Comparison of ENCODE assay signal across 15 mouse cellular contexts in the genomic region with DNA sequence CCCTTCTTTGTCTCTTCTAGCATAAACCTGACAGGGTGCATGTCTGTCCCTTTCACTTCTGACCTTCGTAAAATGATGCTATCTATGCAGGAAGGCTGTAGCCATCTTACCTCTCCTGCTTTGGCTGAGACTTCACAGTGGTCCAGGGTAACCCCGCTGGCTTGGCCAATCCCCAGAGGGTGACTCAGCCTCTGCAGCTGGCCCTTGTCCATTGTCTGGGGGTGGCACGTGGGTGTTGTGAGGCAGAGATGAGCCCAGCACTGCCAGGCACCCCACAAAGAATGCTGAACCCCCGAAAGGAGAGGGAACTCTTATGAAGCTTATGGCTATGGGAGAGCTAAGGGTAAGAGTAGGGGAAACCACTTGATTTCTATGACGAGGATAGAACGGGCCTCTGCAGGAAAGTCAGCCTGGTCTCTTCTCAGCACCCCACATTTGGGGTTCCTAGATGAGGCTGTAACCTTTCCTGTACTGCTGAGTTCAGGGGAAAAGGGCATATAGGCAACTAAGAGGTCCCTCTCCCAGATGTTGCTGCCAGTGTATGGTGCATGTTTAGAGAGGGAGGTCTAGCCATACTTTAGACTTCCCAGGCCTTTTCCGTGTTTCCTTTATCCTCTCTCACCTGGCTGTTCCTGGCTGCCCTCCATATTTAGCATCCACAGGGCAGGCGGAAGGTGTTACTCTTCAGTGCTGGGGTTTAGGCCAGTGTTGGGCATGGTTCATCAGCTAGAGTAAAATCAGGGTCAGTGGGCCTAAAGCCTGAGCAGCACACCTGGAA. TPM values are rescaled to one million over a fixed set of nuclear protein-coding genes. Genes with fewer than 3 reads are reported as not detected.
DNase-seq lines count a peak whose midpoint lies in the region; ATAC-seq and TF ChIP-seq lines count a peak whose summit lies in the region.
"Had no signal": no experiment of that assay in that cellular context is flagged by ENCODE, and none has a peak within 500 bp of the region (broad histone marks: within the 10 kb centered on the region; RNA-seq: fewer than 3 reads in every experiment).

No protein-coding gene starts in this region.

- DNase-seq in frontal cortex, postnatal 25 days (ENCODE audit: low spot score in 2 of 2): no peak
- DNase-seq in liver, postnatal 0 days: peak; percentile 13
- DNase-seq in liver, embryonic 11.5 days (ENCODE audit: low spot score): no peak
- peak; percentile 60 for DNase-seq in cerebellum, adult 8-10 months
- DNase-seq in lung, postnatal 36 days: peak; percentile 37
- no peak for DNase-seq in forebrain, embryonic 11.5 days (ENCODE audit: low spot score)
- DNase-seq: kidney, postnatal 4 days; liver, embryonic 13.5 days; thymus, adult 18-20 months had no signal

- WGBS in liver, postnatal 0 days (ENCODE audit: insufficient replicate concordance): 75% methylated on average over 8 of the region's 8 CpGs
- WGBS in liver, embryonic 11.5 days: 75% methylated on average over 8 of the region's 8 CpGs
- WGBS in kidney, embryonic 15.5 days: 89% methylated on average over 8 of the region's 8 CpGs
- 84% methylated on average over 8 of the region's 8 CpGs for WGBS in forebrain, embryonic 11.5 days

- TF ChIP-seq EP300 in liver, postnatal 0 days (IDR thresholded peaks at IDR 0.05; ENCODE audit: low read depth): no peak

- no peaks in the 10 kb centered on the region for H3K36me3 ChIP-seq in liver, postnatal 0 days (replicated peaks; ENCODE audit: insufficient read depth, low read length)
- H3K36me3 ChIP-seq in liver, embryonic 11.5 days (ENCODE audit: control insufficient read depth, insufficient read depth, low read length): no peaks in the 10 kb centered on the region
- H3K36me3 ChIP-seq in kidney, embryonic 15.5 days: peaks cover 4% of the 10 kb centered on the region; the same call in 1 of the 2 replicates
- H3K36me3 ChIP-seq in forebrain, embryonic 11.5 days (ENCODE audit: control insufficient read depth, insufficient read depth, low read length): no peaks in the 10 kb centered on the region
- H3K36me3 ChIP-seq: liver, embryonic 13.5 days had no signal

- H3K27ac ChIP-seq in liver, postnatal 0 days (ENCODE audit: low read depth): no peak overlapping the region
- no peak overlapping the region for H3K27ac ChIP-seq in liver, embryonic 11.5 days (ENCODE audit: low read depth, low read length)
- no peak overlapping the region for H3K27ac ChIP-seq in kidney, embryonic 15.5 days
- H3K27ac ChIP-seq in forebrain, embryonic 11.5 days (ENCODE audit: low read depth, low read length): no peak overlapping the region
- H3K27ac ChIP-seq: liver, embryonic 13.5 days had no signal

- H3K4me2 ChIP-seq in liver, postnatal 0 days (ENCODE audit: low read depth, low read length): no peak overlapping the region
- no peak overlapping the region for H3K4me2 ChIP-seq in liver, embryonic 11.5 days
- no peak overlapping the region for H3K4me2 ChIP-seq in kidney, embryonic 15.5 days
- no peak overlapping the region for H3K4me2 ChIP-seq in forebrain, embryonic 11.5 days (ENCODE audit: low read depth, low read length, severe bottlenecking)
- H3K4me2 ChIP-seq: liver, embryonic 13.5 days had no signal

- H3K9ac ChIP-seq in liver, postnatal 0 days (replicated peaks): no peak overlapping the region
- H3K9ac ChIP-seq in liver, embryonic 11.5 days (ENCODE audit: low read depth, low read length): no peak overlapping the region
- H3K9ac ChIP-seq in kidney, embryonic 15.5 days: no peak overlapping the region
- H3K9ac ChIP-seq in forebrain, embryonic 11.5 days (ENCODE audit: low read length): no peak overlapping the region
- H3K9ac ChIP-seq: liver, embryonic 13.5 days had no signal

- H3K9me3 ChIP-seq in liver, postnatal 0 days (ENCODE audit: low read length): no peaks in the 10 kb centered on the region
- no peaks in the 10 kb centered on the region for H3K9me3 ChIP-seq in liver, embryonic 11.5 days (ENCODE audit: control insufficient read depth, low read length)
- H3K9me3 ChIP-seq in kidney, embryonic 15.5 days (replicated peaks): no peaks in the 10 kb centered on the region
- no peaks in the 10 kb centered on the region for H3K9me3 ChIP-seq in forebrain, embryonic 11.5 days (ENCODE audit: control insufficient read depth, low read length)
- H3K9me3 ChIP-seq: liver, embryonic 13.5 days had no signal

- H3K4me1 ChIP-seq in liver, postnatal 0 days (ENCODE audit: insufficient read depth): peaks cover 20% of the 10 kb centered on the region
- H3K4me1 ChIP-seq in liver, embryonic 11.5 days (replicated peaks; ENCODE audit: control insufficient read depth, insufficient read depth, low read length): peaks cover 17% of the 10 kb centered on the region
- H3K4me1 ChIP-seq in kidney, embryonic 15.5 days: peaks cover 41% of the 10 kb centered on the region
- peaks cover 8% of the 10 kb centered on the region for H3K4me1 ChIP-seq in forebrain, embryonic 11.5 days (replicated peaks; ENCODE audit: control insufficient read depth, insufficient read depth, low read length)

- H3K27me3 ChIP-seq in liver, postnatal 0 days (ENCODE audit: insufficient read depth, low read length): no peaks in the 10 kb centered on the region
- no peaks in the 10 kb centered on the region for H3K27me3 ChIP-seq in liver, embryonic 11.5 days (replicated peaks; ENCODE audit: control insufficient read depth, insufficient read depth, low read length)
- H3K27me3 ChIP-seq in kidney, embryonic 15.5 days: no peaks in the 10 kb centered on the region
- no peaks in the 10 kb centered on the region for H3K27me3 ChIP-seq in forebrain, embryonic 11.5 days (ENCODE audit: control insufficient read depth, insufficient read depth, low read length)
- H3K27me3 ChIP-seq: liver, embryonic 13.5 days had no signal

- no peak overlapping the region for H3K4me3 ChIP-seq in liver, postnatal 0 days (ENCODE audit: low read depth, low read length)
- H3K4me3 ChIP-seq in liver, embryonic 11.5 days (ENCODE audit: low read depth, low read length): no peak overlapping the region
- no peak overlapping the region for H3K4me3 ChIP-seq in kidney, embryonic 15.5 days (replicated peaks)
- no peak overlapping the region for H3K4me3 ChIP-seq in forebrain, embryonic 11.5 days (ENCODE audit: low read depth, low read length)
- H3K4me3 ChIP-seq: liver, embryonic 13.5 days had no signal

- ATAC-seq in frontal cortex, adult (ENCODE audit: low TSS enrichment): 0 out of 2 replicates have a peak, but pooled peaks have one; percentile 2
- no peak for ATAC-seq in liver, postnatal 0 days
- ATAC-seq in liver, embryonic 11.5 days (replicated peaks; ENCODE audit: low FRiP score): no peak
- ATAC-seq in kidney, embryonic 15.5 days (replicated peaks; ENCODE audit: low FRiP score): no peak
- ATAC-seq in forebrain, embryonic 11.5 days (replicated peaks; ENCODE audit: low FRiP score): no peak

- TF ChIP-seq CTCF in liver, postnatal 0 days (IDR thresholded peaks at IDR 0.05; ENCODE audit: low read depth): no peak

RNA-seq across cellular contexts. Expression of a gene that starts 9.8 kb away (rescaled TPM):
- 4.8 and 5.6 TPM in 2 replicates for polyA plus RNA-seq in liver, postnatal 0 days (2015; fragmentation: Nextera tagmentation; extraction: Ambion mirVana)
- 31.5 and 34.8 TPM in 2 replicates for polyA plus RNA-seq in liver, embryonic 11.5 days (2014; fragmentation: Nextera tagmentation; extraction: Ambion mirVana)
- polyA plus RNA-seq in kidney, embryonic 15.5 days (2015; fragmentation: Nextera tagmentation; extraction: Ambion mirVana): 38.5 and 39.4 TPM in 2 replicates
- 72.2 and 75.6 TPM in 2 replicates for polyA plus RNA-seq in forebrain, embryonic 11.5 days (2014; fragmentation: Nextera tagmentation; extraction: Ambion mirVana)

RNA-seq across cellular contexts. Expression of a gene that starts 13.4 kb away (rescaled TPM):
- polyA plus RNA-seq in liver, postnatal 0 days (2015; fragmentation: Nextera tagmentation; extraction: Ambion mirVana): 21.7 and 22.0 TPM in 2 replicates
- 11.1 and 12.8 TPM in 2 replicates for polyA plus RNA-seq in liver, embryonic 11.5 days (2014; fragmentation: Nextera tagmentation; extraction: Ambion mirVana)
- 54.7 and 60.8 TPM in 2 replicates for polyA plus RNA-seq in kidney, embryonic 15.5 days (2015; fragmentation: Nextera tagmentation; extraction: Ambion mirVana)
- polyA plus RNA-seq in forebrain, embryonic 11.5 days (2014; fragmentation: Nextera tagmentation; extraction: Ambion mirVana): 8.0 and 8.8 TPM in 2 replicates

RNA-seq across cellular contexts. Expression of a gene that starts 15.7 kb away (rescaled TPM):
- polyA plus RNA-seq in liver, postnatal 0 days (2015; fragmentation: Nextera tagmentation; extraction: Ambion mirVana): not detected in 2 replicates
- polyA plus RNA-seq in liver, embryonic 11.5 days (2014; fragmentation: Nextera tagmentation; extraction: Ambion mirVana): not detected in 2 replicates
- polyA plus RNA-seq in kidney, embryonic 15.5 days (2015; fragmentation: Nextera tagmentation; extraction: Ambion mirVana): not detected in 2 replicates
- not detected in 2 replicates for polyA plus RNA-seq in forebrain, embryonic 11.5 days (2014; fragmentation: Nextera tagmentation; extraction: Ambion mirVana)
- polyA plus RNA-seq: frontal cortex, adult 2 months; heart, embryonic 14.5 days; intestine, embryonic 14.5 days; liver, embryonic 13.5 days; spleen, adult 2 months had no signal

RNA-seq across cellular contexts. Expression of a gene that starts 34.8 kb away (rescaled TPM):
- 0.04 TPM in 1 of 2 replicates, not detected in the other for polyA plus RNA-seq in liver, postnatal 0 days (2015; fragmentation: Nextera tagmentation; extraction: Ambion mirVana)
- 0.08 and 0.10 TPM in 2 replicates for polyA plus RNA-seq in liver, embryonic 11.5 days (2014; fragmentation: Nextera tagmentation; extraction: Ambion mirVana)
- 0.26 TPM in 2 replicates for polyA plus RNA-seq in kidney, embryonic 15.5 days (2015; fragmentation: Nextera tagmentation; extraction: Ambion mirVana)
- polyA plus RNA-seq in forebrain, embryonic 11.5 days (2014; fragmentation: Nextera tagmentation; extraction: Ambion mirVana): 0.37 and 0.52 TPM in 2 replicates

Comparison
In these comparisons a context has a peak if more than half of its experiments do, and no peak if none do; other contexts are left out.
1. DNase-seq: peak in liver, postnatal 0 days (single experiment), cerebellum, adult 8-10 months (single experiment) and lung, postnatal 36 days (single experiment); none in frontal cortex, postnatal 25 days (0 of 2), liver, embryonic 11.5 days (single experiment) and forebrain, embryonic 11.5 days (single experiment).